Mouse (Mus musculus) liver, adult (tissue): ENCODE measurements around the gene Pcnt.

ENCODE experiments used
- GATA4 ChIP-seq: IDR thresholded peaks from 2 replicates; pipeline ENCODE4 v1.6.1; 2014; ENCODE audit warnings: mild to moderate bottlenecking, low read length; ENCODE audit not compliant: insufficient replicate concordance

Gene Pcnt

GRCm38 (mm10) chr10:76351953-76352352, 90.6 kb downstream of the Pcnt start:
- TF ChIP-seq GATA4, result no peak

DNA sequence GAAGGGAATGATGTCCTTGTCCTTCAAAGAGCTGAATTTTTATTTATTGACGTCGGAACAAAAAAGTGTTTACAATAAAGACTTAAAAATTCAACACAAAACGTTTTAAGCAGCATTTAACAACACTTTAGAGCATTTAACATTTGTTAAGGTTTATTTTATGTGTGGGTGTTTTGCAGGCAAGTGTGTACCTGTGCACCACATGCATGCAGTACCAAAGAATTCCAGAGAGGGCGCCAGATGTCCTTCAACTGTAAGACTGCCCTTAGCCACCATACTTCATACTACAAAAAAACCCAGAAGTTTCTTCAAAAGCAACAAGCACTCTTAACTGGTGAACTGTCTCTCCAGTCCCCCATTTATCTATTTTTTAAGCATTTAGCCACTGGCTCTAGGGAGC, 96.0 kb downstream of the Pcnt start:
- no peak for TF ChIP-seq GATA4

DNA sequence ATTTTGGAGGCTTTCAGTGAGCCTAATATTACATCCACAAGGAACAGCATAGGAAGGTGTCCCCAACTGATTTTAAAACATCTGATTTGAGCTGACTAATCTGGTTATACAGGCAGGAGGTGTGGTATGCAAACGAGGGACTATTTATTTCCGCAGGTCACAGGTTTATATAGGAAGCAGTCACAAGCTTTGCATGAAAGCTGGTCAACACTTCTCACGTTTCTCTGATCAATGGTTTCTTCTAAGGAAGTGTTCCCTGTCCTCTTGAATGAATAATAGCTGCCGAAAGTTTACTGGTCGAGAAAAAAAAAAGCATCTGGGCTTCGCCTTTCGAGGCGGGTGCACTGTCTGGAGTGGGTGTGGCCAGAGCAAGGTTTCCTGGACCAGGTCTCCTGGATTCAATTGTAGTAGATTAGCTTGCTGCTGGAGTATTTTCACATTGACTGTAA, 96.5 kb downstream of the Pcnt start:
- TF ChIP-seq GATA4, result no peak

DNA sequence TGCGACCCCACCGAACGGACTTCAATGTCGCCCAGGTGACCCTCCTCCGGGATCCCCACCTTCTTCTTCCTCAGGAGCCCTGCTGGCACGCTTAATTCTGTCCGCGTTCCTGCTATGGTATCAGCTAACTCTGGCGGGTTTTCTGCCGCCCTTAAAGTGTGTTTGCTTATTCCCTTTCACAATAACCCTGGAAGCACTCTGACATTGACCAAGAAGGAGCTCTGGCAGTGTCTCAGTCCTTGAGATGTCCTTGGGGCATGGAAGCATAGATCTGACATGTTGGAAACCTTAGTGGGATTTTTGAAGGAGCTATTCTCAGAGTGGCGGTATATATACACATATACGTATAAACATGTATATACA, 97.1 kb downstream of the Pcnt start:
- TF ChIP-seq GATA4, result no peak

DNA sequence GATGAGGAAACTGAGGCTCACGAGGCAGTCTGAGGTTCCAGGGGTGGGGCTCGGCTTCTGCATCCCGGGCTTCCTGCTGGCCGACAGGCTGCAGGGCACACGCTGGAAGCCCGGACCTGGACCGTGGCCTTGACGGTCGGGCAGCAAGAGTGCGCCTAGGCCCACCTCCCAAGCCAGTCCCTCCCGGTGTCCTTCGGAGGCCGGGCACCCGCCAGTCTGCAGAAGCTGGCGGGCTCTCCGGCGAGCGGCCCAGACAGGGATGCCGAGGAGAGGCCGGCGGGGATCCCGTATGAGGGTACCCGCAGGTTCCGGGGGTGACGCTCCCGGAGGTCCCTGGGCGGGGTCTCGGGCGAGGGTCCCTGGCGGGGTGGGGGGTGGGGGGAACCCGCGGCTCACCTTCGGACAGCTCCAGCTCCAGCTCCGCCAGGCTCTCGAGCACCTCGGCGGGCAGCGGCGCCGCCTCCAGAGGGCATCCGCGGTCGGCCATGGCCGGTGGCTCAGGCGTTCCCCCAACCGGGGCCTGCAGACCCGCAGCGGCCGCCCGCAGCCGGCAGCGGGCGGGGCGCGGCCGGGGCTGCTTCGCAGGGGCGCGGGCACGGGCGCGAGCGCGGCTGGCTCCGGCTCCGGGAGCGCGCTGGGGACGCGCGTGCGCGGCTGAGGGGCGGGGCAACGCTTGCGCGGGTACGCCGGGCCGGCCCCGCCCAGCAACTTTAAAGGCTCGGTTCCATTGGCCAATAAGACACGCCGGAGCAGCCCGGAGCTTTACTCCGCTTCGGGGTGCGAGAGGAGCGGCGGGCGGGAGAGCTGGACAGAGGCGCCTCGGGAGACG, 97.7 kb downstream of the Pcnt start, which contains the start of gene Dip2a:
Gene Dip2a, minus strand, starts transcription at position 581 of the 829 bp plus-strand sequence.
- no peak for TF ChIP-seq GATA4

GRCm38 (mm10) chr10:76334350-76334749, 108.2 kb downstream of the Pcnt start:
- no peak for TF ChIP-seq GATA4

- no peak for TF ChIP-seq GATA4
Observed at GRCm38 (mm10) chr10:76332040-76332439, 110.5 kb downstream of the Pcnt start.

DNA sequence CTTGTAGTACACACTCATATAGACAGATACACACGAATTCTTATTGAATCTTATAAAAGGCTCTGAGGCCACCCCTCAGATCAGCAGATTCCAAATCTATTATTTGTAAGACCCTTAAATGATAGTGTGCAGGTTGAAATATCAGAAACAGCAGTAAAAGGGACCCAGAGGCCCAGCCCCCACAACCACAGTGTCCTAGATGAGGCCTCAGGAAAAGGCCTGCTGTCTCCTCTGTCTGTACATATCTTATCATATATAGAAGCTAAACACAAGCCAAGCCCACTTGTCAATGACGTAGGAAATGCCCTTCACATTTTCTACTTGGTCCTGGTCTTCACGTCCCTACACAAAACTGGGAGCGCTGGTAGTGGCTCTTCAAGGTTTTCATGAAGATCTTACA, 113.5 kb downstream of the Pcnt start:
- no peak for TF ChIP-seq GATA4

DNA sequence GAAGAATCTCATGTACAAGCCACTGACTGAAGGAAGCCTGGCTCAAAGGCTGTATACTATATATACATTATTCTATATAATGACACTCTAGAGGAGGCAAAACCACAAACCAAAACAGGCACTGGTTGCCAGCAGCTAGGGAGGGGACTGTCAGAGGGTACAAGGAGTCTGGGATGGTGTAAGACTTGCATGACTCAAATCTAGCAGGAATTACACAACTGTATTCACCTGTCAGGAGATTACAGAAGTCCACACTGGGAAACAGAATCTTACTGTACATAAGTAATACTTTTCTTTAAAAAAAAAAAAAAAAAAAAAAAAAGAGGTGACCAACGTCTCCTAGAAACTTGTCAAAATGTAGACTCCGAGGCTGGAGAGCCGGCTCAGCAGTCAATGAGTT, 114.0 kb downstream of the Pcnt start:
- no peak for TF ChIP-seq GATA4

GRCm38 (mm10) chr10:76326304-76327006, 116.1 kb downstream of the Pcnt start:
- no peak for TF ChIP-seq GATA4

- no peak for TF ChIP-seq GATA4
Observed at GRCm38 (mm10) chr10:76317623-76318022, 125.0 kb downstream of the Pcnt start.

GRCm38 (mm10) chr10:76316194-76316593, 126.4 kb downstream of the Pcnt start:
- TF ChIP-seq GATA4, result no peak

DNA sequence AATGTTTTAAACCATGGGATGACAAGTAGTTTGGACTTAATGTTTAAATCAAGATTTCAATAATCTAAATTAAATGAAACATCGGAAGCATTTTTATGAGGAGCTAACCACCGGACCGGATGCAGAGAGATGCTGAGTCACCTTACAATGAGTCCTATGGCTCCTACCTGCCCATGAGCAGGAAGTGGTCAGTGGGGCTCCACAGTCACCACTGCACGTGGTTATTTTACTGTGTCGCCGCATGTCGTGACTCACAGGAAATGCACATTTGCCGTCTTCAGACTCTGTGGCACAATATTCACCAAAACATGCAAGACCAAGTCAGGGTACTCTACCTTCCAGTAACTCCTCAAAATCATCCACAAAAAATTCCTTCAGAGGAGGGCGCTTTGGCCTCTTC, 135.8 kb downstream of the Pcnt start:
- no peak for TF ChIP-seq GATA4
